Mouse (Mus musculus) skeletal muscle tissue, adult 2 months (tissue): Measurements from ENCODE around the gene Irs1.

Source experiments
- DNase-seq: peaks from one replicate; pipeline ENCODE4 v3.0.0-alpha.2; 2012; ENCODE audit warnings: low read depth, low spot score

Irs1 gene

GRCm38 (mm10) chr1:82291151-82291797 lies at the start of gene Irs1:
Gene Irs1, minus strand, starts transcription at chr1:82291416.
- peak; percentile 91 for DNase-seq

GRCm38 (mm10) chr1:82334506-82334905 lies 43.3 kb upstream of the Irs1 start:
- DNase-seq, result no peak

GRCm38 (mm10) chr1:82329954-82330247 lies 38.7 kb upstream of the Irs1 start:
- no peak for DNase-seq

GRCm38 (mm10) chr1:82329237-82329953 lies 38.2 kb upstream of the Irs1 start:
- no peak for DNase-seq

GRCm38 (mm10) chr1:82328033-82328775 lies 37.0 kb upstream of the Irs1 start:
- no peak for DNase-seq

- no peak for DNase-seq
These were observed 34.9 kb upstream of the Irs1 start for GRCm38 (mm10) chr1:82326120-82326519.

GRCm38 (mm10) chr1:82324131-82324785 lies 33.0 kb upstream of the Irs1 start:
- no peak for DNase-seq

GRCm38 (mm10) chr1:82321441-82321840 lies 30.2 kb upstream of the Irs1 start:
- DNase-seq, result no peak

GRCm38 (mm10) chr1:82320864-82321263 lies 29.6 kb upstream of the Irs1 start:
- no peak for DNase-seq

- DNase-seq, result no peak
These were observed 29.2 kb upstream of the Irs1 start for GRCm38 (mm10) chr1:82320456-82320855.

GRCm38 (mm10) chr1:82316746-82317126 lies 25.5 kb upstream of the Irs1 start:
- DNase-seq, result no peak

GRCm38 (mm10) chr1:82316111-82316745 lies 25.0 kb upstream of the Irs1 start, which contains the start of gene Rhbdd1:
Gene Rhbdd1, plus strand, starts transcription at chr1:82316452.
- DNase-seq, result peak; percentile 97

- DNase-seq, result no peak
These were observed 13.3 kb upstream of the Irs1 start for GRCm38 (mm10) chr1:82304483-82304882.

GRCm38 (mm10) chr1:82298586-82298985 lies 7.4 kb upstream of the Irs1 start:
- DNase-seq, result no peak

GRCm38 (mm10) chr1:82294102-82294501 lies 2.9 kb upstream of the Irs1 start:
- peak; percentile 27 for DNase-seq

- peak; percentile 27 for DNase-seq
These were observed 1.6 kb upstream of the Irs1 start for GRCm38 (mm10) chr1:82292771-82293170.

- DNase-seq, result no peak
These were observed 905 bp upstream of the Irs1 start for GRCm38 (mm10) chr1:82291930-82292712.

GRCm38 (mm10) chr1:82290723-82291150 lies 479 bp downstream of the Irs1 start:
- DNase-seq, result peak; percentile 85

- DNase-seq, result peak; percentile 56
These were observed 1.1 kb downstream of the Irs1 start for GRCm38 (mm10) chr1:82289990-82290681.
